ENCODE assay signal across 10 mouse cellular contexts in genomic region chr6:35353846-35354621, GRCm38 (mm10). TPM values are rescaled to one million over a fixed set of nuclear protein-coding genes. Genes with fewer than 3 reads are reported as not detected.
DNase-seq lines count a peak whose midpoint lies in the region; ATAC-seq and TF ChIP-seq lines count a peak whose summit lies in the region.
"Had no signal": no experiment of that assay in that cellular context is flagged by ENCODE, and none has a peak within 500 bp of the region (broad histone marks: within the 10 kb centered on the region; RNA-seq: fewer than 3 reads in every experiment).

No protein-coding gene starts in this region.

- H3K27me3 ChIP-seq in kidney, postnatal 0 days (ENCODE audit: insufficient read depth, low read length), result no peaks in the 10 kb centered on the region
- H3K27me3 ChIP-seq in hindbrain, embryonic 15.5 days, result no peaks in the 10 kb centered on the region
- H3K27me3 ChIP-seq in cerebellum, adult 2 months (ENCODE audit: control insufficient read depth, insufficient read depth, low read length), result no peaks in the 10 kb centered on the region

- intact Hi-C loops in left cerebral cortex, postnatal 36 days (cut with DNase I), result no loop called here

- DNase-seq in kidney, postnatal 0 days (ENCODE audit: low spot score), result no peak
- no peak for DNase-seq in kidney, adult 8-10 months
- DNase-seq in embryo, embryonic 9.5 days (ENCODE audit: extremely low spot score), result peak; percentile 51
- peak; percentile 55 for DNase-seq in neural tube, embryonic 10.5 days (ENCODE audit: extremely low spot score, low spot score)
- no peak for DNase-seq in cerebellum, adult 2 months
- DNase-seq in left cerebral cortex, postnatal 36 days (ENCODE audit: low spot score in 2 of 2), result no peak
- DNase-seq in kidney, postnatal 36 days, result no peak
- DNase-seq: cerebellum, adult 11 months; thymus, adult 2 months had no signal

- no peak overlapping the region for H3K4me3 ChIP-seq in kidney, postnatal 0 days (replicated peaks; ENCODE audit: low read depth, low read length)
- H3K4me3 ChIP-seq in hindbrain, embryonic 15.5 days, result no peak overlapping the region
- no peak overlapping the region for H3K4me3 ChIP-seq in cerebellum, adult 2 months (replicated peaks; ENCODE audit: insufficient read depth, low read depth, low read length)

- ATAC-seq in kidney, postnatal 0 days (replicated peaks; ENCODE audit: low FRiP score, low read depth), result no peak
- ATAC-seq in hindbrain, embryonic 15.5 days (ENCODE audit: low FRiP score, low read depth), result no peak

- H3K9ac ChIP-seq in kidney, postnatal 0 days (ENCODE audit: low read depth, low read length), result no peak overlapping the region
- no peak overlapping the region for H3K9ac ChIP-seq in hindbrain, embryonic 15.5 days

- 16% methylated on average over 18 of the region's 18 CpGs for WGBS in kidney, postnatal 0 days
- 13% methylated on average over 18 of the region's 18 CpGs for WGBS in hindbrain, embryonic 15.5 days
- 10% methylated on average over 18 of the region's 18 CpGs for WGBS in cerebellum, adult 2 months

- H3K4me2 ChIP-seq in kidney, postnatal 0 days (ENCODE audit: low read length), result 0 out of 2 replicates have a peak overlapping the region, but pooled peaks have one; percentile 7
- H3K4me2 ChIP-seq in hindbrain, embryonic 15.5 days, result peak overlapping the region; percentile 26

- H3K27ac ChIP-seq in kidney, postnatal 0 days, result no peak overlapping the region
- H3K27ac ChIP-seq in hindbrain, embryonic 15.5 days (replicated peaks), result no peak overlapping the region
- H3K27ac ChIP-seq in cerebellum, adult 2 months (ENCODE audit: insufficient read depth, low read length), result no peak overlapping the region

- no peak for TF ChIP-seq CTCF in kidney, postnatal 0 days (IDR thresholded peaks at IDR 0.05; ENCODE audit: low read depth)
- no peak for TF ChIP-seq CTCF in cerebellum, adult 2 months (IDR thresholded peaks at IDR 0.05; ENCODE audit: borderline replicate concordance, insufficient read depth, low read depth, low read length)

- no peaks in the 10 kb centered on the region for H3K9me3 ChIP-seq in kidney, postnatal 0 days (replicated peaks; ENCODE audit: low read length)
- H3K9me3 ChIP-seq in hindbrain, embryonic 15.5 days, result no peaks in the 10 kb centered on the region

- no peak for TF ChIP-seq POLR2A in cerebellum, adult 2 months (IDR thresholded peaks at IDR 0.05; ENCODE audit: borderline replicate concordance, insufficient read depth, low read length)

- H3K36me3 ChIP-seq in kidney, postnatal 0 days (ENCODE audit: insufficient read depth, low read length), result no peaks in the 10 kb centered on the region
- no peaks in the 10 kb centered on the region for H3K36me3 ChIP-seq in hindbrain, embryonic 15.5 days

- H3K4me1 ChIP-seq in kidney, postnatal 0 days (replicated peaks; ENCODE audit: insufficient read depth, low read length), result no peaks in the 10 kb centered on the region
- H3K4me1 ChIP-seq in hindbrain, embryonic 15.5 days (replicated peaks), result peaks cover 13% of the 10 kb centered on the region
- no peaks in the 10 kb centered on the region for H3K4me1 ChIP-seq in cerebellum, adult 2 months (ENCODE audit: control insufficient read depth, insufficient read depth, low read length)

RNA-seq across cellular contexts. Expression of gene Fam180a, which starts 28.1 kb away (rescaled TPM):
- 0.11 and 0.18 TPM in 2 replicates for polyA plus RNA-seq in kidney, postnatal 0 days (2015; fragmentation: Nextera tagmentation; extraction: Ambion mirVana)
- polyA plus RNA-seq in hindbrain, embryonic 15.5 days (2015; fragmentation: Nextera tagmentation; extraction: Ambion mirVana), result 1.4 and 1.7 TPM in 2 replicates
- polyA plus RNA-seq in cerebellum, adult 2 months (2012; rRNA removed), result 0.74 and 0.93 TPM in 2 replicates
- 1 to 10 TPM; 2.8 to 5.7 TPM for total RNA-seq in left cerebral cortex, postnatal 36 days (2021)

RNA-seq across cellular contexts. Expression of gene Slc13a4, which starts 46.1 kb away (rescaled TPM):
- polyA plus RNA-seq in kidney, postnatal 0 days (2015; fragmentation: Nextera tagmentation; extraction: Ambion mirVana), result 0.19 and 0.30 TPM in 2 replicates
- 7.5 and 10.4 TPM in 2 replicates for polyA plus RNA-seq in hindbrain, embryonic 15.5 days (2015; fragmentation: Nextera tagmentation; extraction: Ambion mirVana)
- polyA plus RNA-seq in cerebellum, adult 2 months (2012; rRNA removed), result 4.9 and 9.8 TPM in 2 replicates
- total RNA-seq in left cerebral cortex, postnatal 36 days (2021), result 10 to 100 TPM in 1 of 2 experiments, 1 to 10 TPM in 1; 7.3 to 13.6 TPM

Comparison
In these comparisons a context has a peak if more than half of its experiments do, and no peak if none do; other contexts are left out.
1. DNase-seq: peak in embryo, embryonic 9.5 days (single experiment) and neural tube, embryonic 10.5 days (single experiment); none in kidney, postnatal 0 days (single experiment), kidney, adult 8-10 months (0 of 2), cerebellum, adult 2 months (0 of 2), left cerebral cortex, postnatal 36 days (0 of 2) and kidney, postnatal 36 days (0 of 2).